Mouse (Mus musculus) ES-E14 (cell line): ENCODE data around the gene Cox19.

Experiments used
- HCFC1 ChIP-seq: IDR thresholded peaks from 2 replicates; pipeline ENCODE4 v1.6.1; 2012; ENCODE audit warnings: low read length, inconsistent platforms, borderline replicate concordance; ENCODE audit not compliant: insufficient read depth
- MAFK ChIP-seq: IDR thresholded peaks from 2 replicates; pipeline ENCODE4 v1.6.1; 2014; ENCODE audit warnings: mild to moderate bottlenecking, low read depth, low read length, inconsistent platforms; ENCODE audit not compliant: insufficient read depth
- ZC3H11A ChIP-seq: IDR thresholded peaks from 2 replicates; pipeline ENCODE4 v1.6.1; 2012; ENCODE audit warnings: low read depth, mild to moderate bottlenecking, inconsistent platforms, low read length, borderline replicate concordance

DNA sequence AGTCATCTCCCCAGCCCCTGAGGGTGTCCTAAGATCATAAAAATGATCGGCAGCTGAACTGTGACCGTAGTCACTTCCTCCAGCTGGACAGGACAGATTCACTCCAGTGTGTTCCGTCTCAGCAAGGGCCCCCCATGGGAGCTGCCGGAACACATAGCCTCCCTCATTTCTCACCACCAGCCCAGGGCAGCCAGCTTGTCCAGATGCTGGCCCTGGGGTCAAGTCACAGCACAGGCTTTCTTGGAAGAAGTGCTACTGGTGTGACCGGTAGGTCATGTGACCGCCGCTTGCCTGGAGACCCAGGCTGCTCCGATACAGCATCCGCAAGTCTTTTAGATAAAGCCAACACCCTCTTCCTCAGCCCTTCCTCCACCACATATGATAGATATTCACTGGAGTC, 37.7 kb downstream of the Cox19 start:
- TF ChIP-seq ZC3H11A (no peak), MAFK (no peak), HCFC1 (no peak)
